Mouse (Mus musculus) intestine, embryonic 16.5 days (tissue): Measurements from ENCODE around the gene Iqgap1. TPM values are rescaled to one million over a fixed set of nuclear protein-coding genes. Genes with fewer than 3 reads are reported as not detected.
A peak's percentile ranks its signal among the peaks of the same experiment; 100 is the strongest.
"Not testable (repeated sequence)": the region's sequence is repeated elsewhere in the genome, so short reads cannot be mapped to it uniquely, and the experiment has no call there.

Experiments
- ATAC-seq: fragments of 200-750 bp; cut with Nextera tagmentation; 2 replicates; pipeline ENCODE4 v1.8.0; 2017; ENCODE audit warnings: moderate TSS enrichment, moderate library complexity
- H3K27ac ChIP-seq: fragments of 300-500 bp; sonication (generic); 2 replicates; pipeline ENCODE4 v1.5.1; 2014; ENCODE audit warnings: mild to moderate bottlenecking, low read length
- H3K27me3 ChIP-seq: fragments of 300-500 bp; sonication (generic); replicated peaks from 2 replicates; pipeline ENCODE4 v1.6.1; 2014; ENCODE audit warnings: low read length, control low read depth, mixed read lengths; ENCODE audit not compliant: control insufficient read depth, insufficient read depth
- H3K36me3 ChIP-seq: fragments of 300-500 bp; sonication (generic); 2 replicates; pipeline ENCODE4 v1.6.1; 2014; ENCODE audit warnings: low read length, control low read depth; ENCODE audit not compliant: control insufficient read depth, insufficient read depth
- H3K4me1 ChIP-seq: fragments of 300-500 bp; sonication (generic); 2 replicates; pipeline ENCODE4 v1.6.1; 2014; ENCODE audit warnings: low read length, control low read depth, mixed read lengths; ENCODE audit not compliant: control insufficient read depth, insufficient read depth
- H3K4me2 ChIP-seq: fragments of 300-500 bp; sonication (generic); 2 replicates; pipeline ENCODE4 v1.6.1; 2014; ENCODE audit warnings: low read depth, low read length, control low read depth
- H3K4me3 ChIP-seq: fragments of 300-500 bp; sonication (generic); 2 replicates; pipeline ENCODE4 v1.5.1; 2014; ENCODE audit warnings: mild to moderate bottlenecking, low read length
- H3K9ac ChIP-seq: fragments of 300-500 bp; sonication (generic); 2 replicates; pipeline ENCODE4 v1.6.1; 2014; ENCODE audit warnings: low read depth, low read length
- H3K9me3 ChIP-seq: fragments of 300-500 bp; sonication (generic); 2 replicates; pipeline ENCODE4 v1.6.1; 2016; ENCODE audit warnings: low read length, control low read depth; ENCODE audit not compliant: control insufficient read depth
- WGBS: fragments of 180-500 bp; shearing (Covaris S2); extraction: QIAGEN DNeasy Blood & Tissue Kit; methylation state at CpG from one replicate; pipeline ENCODE4 v1.1.7; 2014; 5-methylcytosine and 5-hydroxymethylcytosine counted together
- polyA plus RNA-seq: library from polyadenylated mRNA; unstranded; fragments of >200 nt; fragmentation: Nextera tagmentation; extraction: Ambion mirVana; gene quantifications from 2 replicates; pipeline ENCODE4 v1.2.1, GENCODE M21; 2015

Iqgap1 gene
- polyA plus RNA-seq, 1 experiment from 2014 or later: 64.3 TPM

DNA sequence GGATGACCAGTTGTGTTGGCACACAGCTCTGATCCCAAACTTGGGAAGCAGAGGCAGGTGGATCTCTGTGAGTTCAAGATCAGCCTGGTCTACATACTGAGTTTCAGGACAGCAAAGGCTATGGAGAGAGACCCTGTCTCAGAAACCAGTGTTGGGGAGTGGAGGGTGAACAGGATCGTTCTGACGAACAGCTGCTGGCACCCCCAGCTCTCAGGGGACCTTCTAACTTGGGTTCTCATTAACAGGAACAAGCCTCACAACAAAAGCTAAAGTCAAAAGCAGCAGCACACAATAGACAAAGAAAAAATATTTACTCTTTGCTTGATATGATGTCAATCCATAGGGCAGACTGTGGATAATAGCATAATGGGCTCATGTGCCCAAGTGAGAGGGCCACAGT is 55.3 kb downstream of the Iqgap1 start:
- Histone ChIP-seq H3K4me2 (no peak overlapping the region), H3K9me3 (no peaks in the 10 kb centered on the region), H3K36me3 (peaks cover 4% of the 10 kb centered on the region), H3K4me1 (peaks cover 15% of the 10 kb centered on the region), H3K4me3 (no peak overlapping the region), H3K27ac (no peak overlapping the region), H3K27me3 (no peaks in the 10 kb centered on the region), H3K9ac (no peak overlapping the region)
- 88% methylated on average over 2 of the region's 2 CpGs for WGBS
- no peak for ATAC-seq

DNA sequence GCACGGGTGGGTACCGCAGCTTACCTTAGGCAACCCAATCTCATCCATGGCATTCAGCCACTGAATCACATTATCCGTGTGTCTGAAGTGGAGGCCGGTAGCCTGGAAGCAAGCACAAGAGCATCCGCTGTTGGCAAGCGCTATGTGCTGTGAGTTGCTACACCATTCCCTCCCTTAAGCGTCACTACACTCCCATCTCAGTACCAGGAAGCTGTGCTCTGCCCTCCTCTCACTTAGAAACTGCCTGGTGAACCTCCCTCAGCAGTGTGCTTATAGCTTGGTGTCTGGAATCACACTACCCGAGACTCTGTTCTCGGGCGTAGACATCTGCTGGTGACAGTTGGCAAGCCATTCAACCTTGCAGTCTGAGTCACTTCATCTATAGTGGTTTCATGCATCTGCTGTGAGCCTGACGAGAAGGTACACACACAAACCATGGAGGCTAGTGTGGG is 58.9 kb downstream of the Iqgap1 start:
- Histone ChIP-seq H3K4me1 (peaks cover 8% of the 10 kb centered on the region; the same call in 1 of the 2 replicates), H3K9me3 (no peaks in the 10 kb centered on the region), H3K4me2 (no peak overlapping the region), H3K9ac (no peak overlapping the region), H3K4me3 (no peak overlapping the region), H3K27ac (no peak overlapping the region), H3K27me3 (no peaks in the 10 kb centered on the region), H3K36me3 (peaks cover 4% of the 10 kb centered on the region)
- ATAC-seq: no peak
- 88% methylated on average over 11 of the region's 11 CpGs for WGBS

- H3K27me3 ChIP-seq: no peaks in the 10 kb centered on the region
- peaks cover 8% of the 10 kb centered on the region; the same call in 1 of the 2 replicates for H3K4me1 ChIP-seq
- H3K4me2 ChIP-seq: no peak overlapping the region
- H3K9me3 ChIP-seq: no peaks in the 10 kb centered on the region
- no peak overlapping the region for H3K4me3 ChIP-seq
- H3K27ac ChIP-seq: no peak overlapping the region
- peaks cover 4% of the 10 kb centered on the region for H3K36me3 ChIP-seq
- ATAC-seq: no peak
- 61% methylated on average over 3 of the region's 3 CpGs for WGBS
- H3K9ac ChIP-seq: no peak overlapping the region
These were observed 59.7 kb downstream of the Iqgap1 start for GRCm38 (mm10) chr7:80766072-80766471.

DNA sequence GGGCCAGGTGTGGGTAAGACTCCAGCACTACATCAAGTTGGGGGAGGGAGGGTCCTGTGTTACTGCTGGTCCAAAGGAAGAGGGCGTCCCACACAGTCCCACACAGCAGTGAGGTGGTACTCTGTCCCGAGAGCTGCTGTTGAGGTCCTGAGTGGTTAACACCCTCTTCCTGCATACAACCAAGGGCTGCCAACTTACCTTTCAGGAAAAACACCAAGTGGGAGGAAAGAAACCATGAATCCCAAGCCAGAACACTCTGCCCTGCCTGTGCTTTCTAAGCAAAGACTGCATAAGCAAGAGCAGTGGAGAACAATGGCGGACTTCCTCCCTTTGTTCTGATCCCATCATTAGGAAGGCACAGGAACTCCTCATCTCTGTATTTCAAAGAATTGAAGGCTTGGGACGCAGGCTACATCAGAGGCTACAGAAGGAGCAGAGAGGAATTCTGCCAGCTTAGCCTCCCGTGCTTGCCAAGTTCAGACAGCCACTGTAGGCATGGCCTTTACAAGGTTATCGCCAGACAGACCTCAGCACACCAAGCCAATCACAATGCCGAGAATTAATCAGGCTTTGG is 61.8 kb downstream of the Iqgap1 start:
- H3K27me3 ChIP-seq: no peaks in the 10 kb centered on the region
- peaks cover 4% of the 10 kb centered on the region; the same call in 1 of the 2 replicates for H3K4me1 ChIP-seq
- WGBS: 74% methylated on average over 7 of the region's 7 CpGs
- H3K27ac ChIP-seq: 0 out of 2 replicates have a peak overlapping the region, but pooled peaks have one; percentile 1
- H3K36me3 ChIP-seq: peaks cover 8% of the 10 kb centered on the region
- ATAC-seq: 0 out of 2 replicates have a peak, but pooled peaks have one; percentile 24
- H3K9me3 ChIP-seq: no peaks in the 10 kb centered on the region
- no peak overlapping the region for H3K4me3 ChIP-seq
- no peak overlapping the region for H3K9ac ChIP-seq
- H3K4me2 ChIP-seq: no peak overlapping the region

DNA sequence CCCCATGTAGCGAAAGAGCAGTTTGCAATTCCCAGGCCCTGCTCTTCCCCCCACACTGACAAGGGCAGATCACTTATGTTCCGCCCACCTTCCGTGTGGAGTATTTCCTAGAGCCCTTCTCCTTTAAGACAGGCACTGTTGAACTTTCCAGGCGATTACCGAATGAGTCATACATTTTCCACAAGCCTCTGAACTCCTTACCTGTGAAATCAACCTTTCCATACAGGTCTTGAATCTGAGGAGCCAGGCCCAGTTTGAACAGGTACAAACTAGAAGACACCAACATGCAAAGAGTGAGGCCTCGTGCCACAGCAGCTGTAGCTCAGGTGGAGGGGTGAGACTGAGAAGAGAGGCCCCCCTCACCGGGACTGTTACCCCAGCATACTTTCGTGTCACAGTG is 63.5 kb downstream of the Iqgap1 start:
- Histone ChIP-seq H3K4me1 (0 out of 2 replicates have a peak, but pooled peaks cover 4% of the 10 kb centered on the region), H3K27me3 (no peaks in the 10 kb centered on the region), H3K4me3 (no peak overlapping the region), H3K4me2 (no peak overlapping the region), H3K27ac (0 out of 2 replicates have a peak overlapping the region, but pooled peaks have one; percentile 11), H3K9ac (no peak overlapping the region), H3K36me3 (peaks cover 18% of the 10 kb centered on the region), H3K9me3 (no peaks in the 10 kb centered on the region)
- ATAC-seq: peak; percentile 87
- 72% methylated on average over 8 of the region's 8 CpGs for WGBS

- Histone ChIP-seq H3K4me2 (no peak overlapping the region), H3K9me3 (no peaks in the 10 kb centered on the region), H3K4me1 (no peaks in the 10 kb centered on the region), H3K27ac (no peak overlapping the region), H3K4me3 (no peak overlapping the region), H3K27me3 (no peaks in the 10 kb centered on the region), H3K9ac (no peak overlapping the region), H3K36me3 (peaks cover 36% of the 10 kb centered on the region)
- WGBS: 89% methylated on average over 2 of the region's 2 CpGs
- ATAC-seq: no peak
These were observed 71.7 kb downstream of the Iqgap1 start for GRCm38 (mm10) chr7:80754086-80754485.

- no peak overlapping the region for H3K4me2 ChIP-seq
- no peaks in the 10 kb centered on the region for H3K9me3 ChIP-seq
- H3K36me3 ChIP-seq: peaks cover 36% of the 10 kb centered on the region
- H3K27me3 ChIP-seq: no peaks in the 10 kb centered on the region
- no peak overlapping the region; the same call in 1 of the 2 replicates for H3K9ac ChIP-seq
- H3K27ac ChIP-seq: no peak overlapping the region
- no peak overlapping the region for H3K4me3 ChIP-seq
- 92% methylated on average over 2 of the region's 2 CpGs for WGBS
- no peaks in the 10 kb centered on the region for H3K4me1 ChIP-seq
- no peak for ATAC-seq
These were observed 72.2 kb downstream of the Iqgap1 start for GRCm38 (mm10) chr7:80753613-80754012.

- H3K27ac ChIP-seq: no peak overlapping the region
These were observed 76.2 kb downstream of the Iqgap1 start for GRCm38 (mm10) chr7:80749624-80750023.

DNA sequence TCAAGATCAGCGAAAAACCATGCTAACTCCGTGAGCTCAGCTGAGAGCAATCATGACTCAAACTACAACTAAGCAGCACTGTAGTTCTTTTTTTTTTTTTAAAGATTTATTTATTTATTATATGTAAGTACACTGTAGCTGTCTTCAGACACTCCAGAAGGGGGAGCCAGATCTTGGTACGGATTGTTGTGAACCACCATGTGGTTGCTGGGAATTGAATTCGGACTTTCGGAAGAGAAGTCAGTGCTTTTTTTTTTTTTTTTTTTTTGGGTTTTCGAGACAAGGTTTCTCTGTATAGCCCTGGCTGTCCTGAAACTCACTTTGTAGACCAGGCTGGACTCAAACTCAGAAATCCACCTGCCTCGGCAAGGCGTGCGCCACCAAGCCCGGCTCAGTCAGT is 76.7 kb downstream of the Iqgap1 start:
- H3K27me3 ChIP-seq, H3K4me3 ChIP-seq, ATAC-seq, H3K9me3 ChIP-seq, H3K4me2 ChIP-seq, H3K27ac ChIP-seq, H3K9ac ChIP-seq: not testable (repeated sequence)
- Histone ChIP-seq H3K36me3 (peaks cover 29% of the 10 kb centered on the region), H3K4me1 (peaks cover 16% of the 10 kb centered on the region)
- 94% methylated on average over 9 of the region's 10 CpGs for WGBS

More at GRCm38 (mm10) chr7:80749624-80750023, 76.2 kb downstream of the Iqgap1 start:
- Histone ChIP-seq H3K36me3 (peaks cover 29% of the 10 kb centered on the region), H3K9ac (no peak overlapping the region), H3K4me2 (no peak overlapping the region), H3K9me3 (no peaks in the 10 kb centered on the region), H3K27me3 (no peaks in the 10 kb centered on the region), H3K4me3 (no peak overlapping the region), H3K4me1 (peaks cover 16% of the 10 kb centered on the region)
- no peak for ATAC-seq
- 73% methylated on average over 6 of the region's 6 CpGs for WGBS

- no peak for ATAC-seq
- no peak overlapping the region for H3K4me2 ChIP-seq
- H3K36me3 ChIP-seq: peaks cover 23% of the 10 kb centered on the region
- no peaks in the 10 kb centered on the region for H3K9me3 ChIP-seq
- H3K9ac ChIP-seq: no peak overlapping the region
- peaks cover 16% of the 10 kb centered on the region for H3K4me1 ChIP-seq
- 75% methylated on average over 7 of the region's 7 CpGs for WGBS
- H3K4me3 ChIP-seq: no peak overlapping the region
- H3K27me3 ChIP-seq: no peaks in the 10 kb centered on the region
- H3K27ac ChIP-seq: no peak overlapping the region
These were observed 78.4 kb downstream of the Iqgap1 start for GRCm38 (mm10) chr7:80747371-80747770.
